Mouse (Mus musculus) lung, adult 2 months (tissue): ENCODE data around the gene Derl2.

ENCODE experiments used
- CTCF ChIP-seq: fragments of 200-500 bp; IDR thresholded peaks from 2 replicates; pipeline ENCODE4 v1.5.1; 2011; ENCODE audit warnings: mild to moderate bottlenecking, low read length, control low read depth; ENCODE audit not compliant: insufficient read depth
- POLR2A ChIP-seq: fragments of 200-500 bp; IDR thresholded peaks from 2 replicates; pipeline ENCODE4 v1.6.1; 2011; ENCODE audit warnings: low read depth, mild to moderate bottlenecking, control low read depth, low read length, borderline replicate concordance; ENCODE audit errors: extremely low read depth

GRCm38 (mm10) chr11:71032491-71033162 lies 13.0 kb upstream of the Derl2 start:
- TF ChIP-seq CTCF (no peak), POLR2A (no peak)
